Mouse (Mus musculus) heart, postnatal 0 days (tissue): Measurements from ENCODE around the gene Ang.

Experiments used
- CTCF ChIP-seq: IDR thresholded peaks from 2 replicates; pipeline ENCODE4 v1.5.1; 2016; ENCODE audit warnings: antibody characterized with exemption, control low read depth, low read depth
- EP300 ChIP-seq: IDR thresholded peaks from 2 replicates; pipeline ENCODE4 v1.6.1; 2016; ENCODE audit warnings: antibody characterized with exemption, low read depth

GRCm38 (mm10) chr14:51085086-51085485 is 5.9 kb upstream of the Ang start:
- TF ChIP-seq CTCF (no peak), EP300 (no peak)
